Comparison of ENCODE assay signal across 10 mouse cellular contexts in the genomic region with DNA sequence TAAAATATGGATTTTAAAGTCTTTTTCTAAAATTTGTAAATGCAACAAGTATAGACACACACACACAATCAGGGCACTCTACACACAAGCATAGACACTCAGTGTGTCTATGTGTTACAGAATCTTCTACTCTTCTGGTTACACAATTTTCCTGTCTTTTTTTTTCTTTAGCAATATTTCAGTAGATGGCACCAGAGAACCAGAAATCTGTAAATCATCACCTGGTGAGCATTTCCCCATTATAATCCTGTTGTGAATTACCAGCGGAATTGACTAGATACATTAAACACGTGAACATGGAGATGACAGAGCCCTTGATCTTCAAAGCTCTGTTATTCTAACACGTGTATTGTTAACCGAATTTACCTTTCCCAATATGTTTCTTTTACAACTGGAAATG. TPM values are rescaled to one million over a fixed set of nuclear protein-coding genes. Genes with fewer than 3 reads are reported as not detected.
DNase-seq lines count a peak whose midpoint lies in the region; ATAC-seq and TF ChIP-seq lines count a peak whose summit lies in the region.
"Had no signal": no experiment of that assay in that cellular context is flagged by ENCODE, and none has a peak within 500 bp of the region (broad histone marks: within the 10 kb centered on the region; RNA-seq: fewer than 3 reads in every experiment).

No protein-coding gene starts in this region.

- H3K9me3 ChIP-seq in forebrain, embryonic 14.5 days (replicated peaks; ENCODE audit: control insufficient read depth, low read length): no peaks in the 10 kb centered on the region
- H3K9me3 ChIP-seq in forebrain, embryonic 12.5 days: no peaks in the 10 kb centered on the region
- H3K9me3 ChIP-seq in liver, postnatal 0 days (ENCODE audit: low read length): no peaks in the 10 kb centered on the region

- H3K4me3 ChIP-seq in forebrain, embryonic 14.5 days (ENCODE audit: low read depth, low read length): no peak overlapping the region
- H3K4me3 ChIP-seq in forebrain, embryonic 12.5 days (replicated peaks): no peak overlapping the region
- H3K4me3 ChIP-seq in liver, postnatal 0 days (ENCODE audit: low read depth, low read length): no peak overlapping the region

- peak; percentile 74 for DNase-seq in forebrain, embryonic 14.5 days (ENCODE audit: low spot score)
- no peak for DNase-seq in liver, postnatal 0 days
- no peak for DNase-seq in liver
- DNase-seq in brain, embryonic 14.5 days (ENCODE audit: low read depth): peak; percentile 80
- DNase-seq in retina, embryonic 14.5 days (ENCODE audit: low spot score): peak; percentile 61
- no peak for DNase-seq in heart, adult 8-10 months (ENCODE audit: low spot score)
- DNase-seq in frontal cortex, postnatal 36 days (ENCODE audit: low spot score in 2 of 2): no peak
- DNase-seq: gastrocnemius, postnatal 14 days; kidney, adult 18-20 months had no signal

- H3K27ac ChIP-seq in forebrain, embryonic 14.5 days (ENCODE audit: low read depth, low read length): no peak overlapping the region
- H3K27ac ChIP-seq in forebrain, embryonic 12.5 days: no peak overlapping the region
- H3K27ac ChIP-seq in liver, postnatal 0 days (ENCODE audit: low read depth): no peak overlapping the region

- H3K27me3 ChIP-seq in forebrain, embryonic 14.5 days (replicated peaks; ENCODE audit: control insufficient read depth, insufficient read depth, low read length): no peaks in the 10 kb centered on the region
- H3K27me3 ChIP-seq in forebrain, embryonic 12.5 days: no peaks in the 10 kb centered on the region
- H3K27me3 ChIP-seq in liver, postnatal 0 days (ENCODE audit: insufficient read depth, low read length): no peaks in the 10 kb centered on the region

- 0 out of 2 replicates have a peak, but pooled peaks have one; percentile 37 for ATAC-seq in forebrain, embryonic 14.5 days
- no peak for ATAC-seq in forebrain, embryonic 12.5 days (ENCODE audit: low FRiP score)
- no peak for ATAC-seq in liver, postnatal 0 days

- no peaks in the 10 kb centered on the region for H3K36me3 ChIP-seq in forebrain, embryonic 14.5 days (ENCODE audit: control insufficient read depth, insufficient read depth, low read length)
- H3K36me3 ChIP-seq in forebrain, embryonic 12.5 days (replicated peaks): no peaks in the 10 kb centered on the region
- no peaks in the 10 kb centered on the region for H3K36me3 ChIP-seq in liver, postnatal 0 days (replicated peaks; ENCODE audit: insufficient read depth, low read length)

- no peak for TF ChIP-seq EP300 in liver, postnatal 0 days (IDR thresholded peaks at IDR 0.05; ENCODE audit: low read depth)

- 56% methylated on average over 4 of the region's 4 CpGs for WGBS in forebrain, embryonic 14.5 days
- 62% methylated on average over 4 of the region's 4 CpGs for WGBS in forebrain, embryonic 12.5 days
- WGBS in liver, postnatal 0 days (ENCODE audit: insufficient replicate concordance): 44% methylated on average over 4 of the region's 4 CpGs

- no peak overlapping the region for H3K4me2 ChIP-seq in forebrain, embryonic 14.5 days (ENCODE audit: low read length)
- no peak overlapping the region for H3K4me2 ChIP-seq in forebrain, embryonic 12.5 days
- no peak overlapping the region for H3K4me2 ChIP-seq in liver, postnatal 0 days (ENCODE audit: low read depth, low read length)

- H3K9ac ChIP-seq in forebrain, embryonic 14.5 days (ENCODE audit: low read length): no peak overlapping the region
- H3K9ac ChIP-seq in forebrain, embryonic 12.5 days: no peak overlapping the region
- H3K9ac ChIP-seq in liver, postnatal 0 days (replicated peaks): no peak overlapping the region

- 0 out of 2 replicates have a peak, but pooled peaks cover 2% of the 10 kb centered on the region for H3K4me1 ChIP-seq in forebrain, embryonic 14.5 days (ENCODE audit: control insufficient read depth, insufficient read depth, low read length)
- peaks cover 5% of the 10 kb centered on the region; the same call in 1 of the 2 replicates for H3K4me1 ChIP-seq in forebrain, embryonic 12.5 days
- no peaks in the 10 kb centered on the region for H3K4me1 ChIP-seq in liver, postnatal 0 days (ENCODE audit: insufficient read depth)

- peak; percentile 36 for TF ChIP-seq CTCF in liver, postnatal 0 days (IDR thresholded peaks at IDR 0.05; ENCODE audit: low read depth)
- no peak for TF ChIP-seq CTCF in brain, embryonic 14.5 days (IDR thresholded peaks at IDR 0.05; ENCODE audit: borderline replicate concordance, extremely low read depth, insufficient read depth, insufficient read length)

- no peak for TF ChIP-seq POLR2A in brain, embryonic 14.5 days (IDR thresholded peaks at IDR 0.05; ENCODE audit: borderline replicate concordance, extremely low read depth, insufficient read depth, insufficient read length, poor library complexity, severe bottlenecking)

RNA-seq across cellular contexts. Expression of gene Ptprc, which starts 45.4 kb away (rescaled TPM):
- 0.74 and 0.88 TPM in 2 replicates for polyA plus RNA-seq in forebrain, embryonic 14.5 days (2014; fragmentation: Nextera tagmentation; extraction: Ambion mirVana)
- polyA plus RNA-seq in forebrain, embryonic 12.5 days (2016; fragmentation: Nextera tagmentation; extraction: Ambion mirVana): 0.82 and 1.1 TPM in 2 replicates
- 11.3 and 12.3 TPM in 2 replicates for polyA plus RNA-seq in liver, postnatal 0 days (2015; fragmentation: Nextera tagmentation; extraction: Ambion mirVana)
- polyA plus RNA-seq in brain, embryonic 14.5 days (2012; rRNA removed): 0.63 and 1.2 TPM in 2 replicates
- total RNA-seq in heart, adult 8-10 months (2022): 1 to 10 TPM; 3.2 to 8.7 (median 3.7) TPM

Comparison
In these comparisons a context has a peak if more than half of its experiments do, and no peak if none do; other contexts are left out.
1. DNase-seq: peak in forebrain, embryonic 14.5 days (single experiment), brain, embryonic 14.5 days (single experiment) and retina, embryonic 14.5 days (single experiment); none in liver, postnatal 0 days (single experiment), liver (single experiment), heart, adult 8-10 months (single experiment) and frontal cortex, postnatal 36 days (0 of 2).